Mouse (Mus musculus): ENCODE measurements at regions not wholly inside any gene's neighbourhood (a gene's known extent, or its start where the extent isn't known, plus 50 kb on each side); places are given as distances from the start of the nearest gene placed in this dataset.

GRCm38 (mm10) chr6:4436439-4436838, 68.2 kb upstream of the Col1a2 start:
- no peak for TF ChIP-seq CTCF (IDR thresholded peaks at IDR 0.05; ENCODE audit: low read depth, low read length)
- no peak for TF ChIP-seq POLR2A (IDR thresholded peaks at IDR 0.05; ENCODE audit: extremely low read depth, insufficient read depth, low read length)

All from liver, adult 2 months (tissue).